Mouse (Mus musculus) liver, embryonic 16.5 days (tissue): ENCODE data around the gene Aqp3. TPM values are rescaled to one million over a fixed set of nuclear protein-coding genes. Genes with fewer than 3 reads are reported as not detected.

Source experiments
- ATAC-seq: fragments of 200-750 bp; cut with Nextera tagmentation; 2 replicates; pipeline ENCODE4 v1.8.0; 2017; ENCODE audit warnings: low read depth, mild to moderate bottlenecking, moderate number of reproducible peaks, moderate library complexity
- H3K27ac ChIP-seq: fragments of 300-500 bp; sonication (generic); 2 replicates; pipeline ENCODE4 v1.5.1; 2014; ENCODE audit warnings: mild to moderate bottlenecking, low read length
- H3K27me3 ChIP-seq: fragments of 300-500 bp; sonication (generic); 2 replicates; pipeline ENCODE4 v1.6.1; 2014; ENCODE audit warnings: low read depth, low read length, mixed read lengths; ENCODE audit not compliant: control insufficient read depth, insufficient read depth
- H3K36me3 ChIP-seq: fragments of 300-500 bp; sonication (generic); 2 replicates; pipeline ENCODE4 v1.6.1; 2014; ENCODE audit warnings: mild to moderate bottlenecking; ENCODE audit not compliant: control insufficient read depth, insufficient read depth
- H3K4me1 ChIP-seq: fragments of 300-500 bp; sonication (generic); 2 replicates; pipeline ENCODE4 v1.6.1; 2014; ENCODE audit warnings: low read depth, low read length, mixed read lengths; ENCODE audit not compliant: control insufficient read depth
- H3K4me2 ChIP-seq: fragments of 300-500 bp; sonication (generic); 2 replicates; pipeline ENCODE4 v1.6.1; 2014; ENCODE audit warnings: low read depth, low read length, mixed read lengths
- H3K4me3 ChIP-seq: fragments of 300-500 bp; sonication (generic); 2 replicates; pipeline ENCODE4 v1.5.1; 2014; ENCODE audit warnings: low read depth, mild to moderate bottlenecking, low read length
- H3K9ac ChIP-seq: fragments of 300-500 bp; sonication (generic); 2 replicates; pipeline ENCODE4 v1.6.1; 2014; ENCODE audit warnings: low read depth, low read length
- H3K9me3 ChIP-seq: fragments of 300-500 bp; sonication (generic); replicated peaks from 2 replicates; pipeline ENCODE4 v1.6.1; 2016; ENCODE audit warnings: low read length; ENCODE audit not compliant: control insufficient read depth
- whole genome bisulfite sequencing: fragments of 180-500 bp; shearing (Covaris S2); extraction: QIAGEN DNeasy Blood & Tissue Kit; methylation state at CpG from one replicate; pipeline ENCODE4 v1.1.7; 2014; ENCODE audit not compliant: insufficient replicate concordance; 5-methylcytosine and 5-hydroxymethylcytosine counted together
- polyA plus RNA-seq: library from polyadenylated mRNA; unstranded; fragments of >200 nt; fragmentation: Nextera tagmentation; extraction: Ambion mirVana; gene quantifications from 2 replicates; pipeline ENCODE4 v1.2.1, GENCODE M21; 2015

Aqp3 gene
- polyA plus RNA-seq, 1 experiment from 2014 or later, result 10.4 TPM

DNA sequence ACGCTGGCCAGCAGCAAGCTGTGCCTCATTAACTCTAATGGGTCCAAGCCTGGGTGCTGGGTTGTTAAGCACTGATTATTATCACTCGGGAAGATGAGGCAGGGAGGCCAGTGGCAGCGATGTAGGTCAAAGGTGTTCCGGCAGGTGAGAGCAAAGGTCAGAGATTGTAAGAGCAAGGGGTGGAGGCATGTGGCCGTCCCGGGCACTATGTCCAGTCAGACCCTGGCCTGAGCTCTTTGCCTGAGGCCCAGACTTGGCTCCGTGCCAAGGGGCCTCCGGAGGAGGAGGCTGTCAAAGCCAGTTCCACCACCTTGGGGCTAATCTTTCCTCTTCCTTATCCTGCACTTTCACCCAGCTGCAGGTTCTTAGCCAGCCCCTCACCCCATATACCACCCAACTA is 1.8 kb downstream of the Aqp3 start:
- ATAC-seq, result peak; percentile 53
- Histone ChIP-seq H3K4me3 (peak overlapping the region; percentile 64), H3K9me3 (no peaks in the 10 kb centered on the region), H3K27me3 (peaks cover 25% of the 10 kb centered on the region), H3K36me3 (no peaks in the 10 kb centered on the region), H3K27ac (peak overlapping the region; percentile 29; the same call in 1 of the 2 replicates), H3K9ac (peak overlapping the region; percentile 65), H3K4me1 (peaks cover 34% of the 10 kb centered on the region), H3K4me2 (peak overlapping the region; percentile 87)
- 49% methylated on average over 8 of the region's 8 CpGs for WGBS

GRCm38 (mm10) chr4:41094361-41094760 is 3.6 kb downstream of the Aqp3 start:
- no peak for ATAC-seq
- no peaks in the 10 kb centered on the region for H3K9me3 ChIP-seq
- H3K36me3 ChIP-seq, result no peaks in the 10 kb centered on the region
- H3K4me2 ChIP-seq, result no peak overlapping the region
- H3K27me3 ChIP-seq, result peaks cover 21% of the 10 kb centered on the region
- H3K4me3 ChIP-seq, result no peak overlapping the region
- no peak overlapping the region for H3K27ac ChIP-seq
- H3K9ac ChIP-seq, result no peak overlapping the region
- 70% methylated on average over 9 of the region's 9 CpGs for WGBS
- H3K4me1 ChIP-seq, result peaks cover 52% of the 10 kb centered on the region

GRCm38 (mm10) chr4:41092958-41093357 is 5.0 kb downstream of the Aqp3 start:
- no peaks in the 10 kb centered on the region for H3K9me3 ChIP-seq
- 69% methylated on average over 1 of the region's 1 CpGs for WGBS
- no peak for ATAC-seq
- no peak overlapping the region for H3K4me3 ChIP-seq
- H3K9ac ChIP-seq, result no peak overlapping the region
- H3K36me3 ChIP-seq, result no peaks in the 10 kb centered on the region
- peaks cover 57% of the 10 kb centered on the region for H3K4me1 ChIP-seq
- no peak overlapping the region for H3K27ac ChIP-seq
- peaks cover 9% of the 10 kb centered on the region for H3K27me3 ChIP-seq
- no peak overlapping the region for H3K4me2 ChIP-seq

GRCm38 (mm10) chr4:41091391-41091790 is 6.6 kb downstream of the Aqp3 start:
- no peak overlapping the region for H3K27ac ChIP-seq
- H3K4me3 ChIP-seq, result no peak overlapping the region
- ATAC-seq, result no peak
- no peak overlapping the region for H3K9ac ChIP-seq
- H3K4me2 ChIP-seq, result no peak overlapping the region
- H3K4me1 ChIP-seq, result peaks cover 57% of the 10 kb centered on the region
- no peaks in the 10 kb centered on the region for H3K9me3 ChIP-seq
- no peaks in the 10 kb centered on the region for H3K36me3 ChIP-seq
- 47% methylated on average over 3 of the region's 3 CpGs for WGBS
- no peaks in the 10 kb centered on the region for H3K27me3 ChIP-seq

DNA sequence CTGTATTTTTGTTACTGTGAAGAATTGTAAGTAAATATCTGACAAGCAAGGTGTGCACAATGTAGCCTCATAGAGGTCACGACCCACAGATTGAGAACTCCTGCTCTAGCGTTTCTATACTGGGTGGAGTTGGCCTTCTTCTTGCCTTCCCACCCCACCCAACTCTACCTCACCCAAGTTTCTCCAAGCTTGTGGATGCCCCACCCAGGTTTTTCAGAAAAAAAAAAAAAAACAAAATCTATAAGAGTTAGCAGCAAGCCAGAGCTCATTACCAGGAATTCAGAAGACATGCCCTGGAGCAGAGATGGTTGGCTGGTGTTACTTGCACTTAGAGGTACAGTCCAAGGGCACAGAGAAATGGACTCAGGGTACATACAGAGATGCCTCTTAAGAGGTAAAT is 8.3 kb downstream of the Aqp3 start:
- H3K4me2 ChIP-seq, result peak overlapping the region; percentile 59
- no peaks in the 10 kb centered on the region for H3K36me3 ChIP-seq
- H3K27ac ChIP-seq, result peak overlapping the region; percentile 79

GRCm38 (mm10) chr4:41089189-41089588 is 8.8 kb downstream of the Aqp3 start:
- 68% methylated on average over 4 of the region's 4 CpGs for WGBS
- H3K4me2 ChIP-seq, result peak overlapping the region; percentile 59
- ATAC-seq, result no peak
- no peak overlapping the region for H3K9ac ChIP-seq
- no peak overlapping the region for H3K4me3 ChIP-seq
- H3K27me3 ChIP-seq, result no peaks in the 10 kb centered on the region
- peak overlapping the region; percentile 21 for H3K27ac ChIP-seq
- H3K4me1 ChIP-seq, result peaks cover 53% of the 10 kb centered on the region
- H3K36me3 ChIP-seq, result no peaks in the 10 kb centered on the region
- H3K9me3 ChIP-seq, result no peaks in the 10 kb centered on the region

More for the DNA sequence above, 8.3 kb downstream of the Aqp3 start:
- peak; percentile 22 for ATAC-seq
- Histone ChIP-seq H3K4me1 (peaks cover 53% of the 10 kb centered on the region), H3K4me3 (no peak overlapping the region), H3K9me3 (no peaks in the 10 kb centered on the region), H3K9ac (peak overlapping the region; percentile 25; the same call in 1 of the 2 replicates), H3K27me3 (no peaks in the 10 kb centered on the region)
- WGBS, result 25% methylated on average over 2 of the region's 2 CpGs

DNA sequence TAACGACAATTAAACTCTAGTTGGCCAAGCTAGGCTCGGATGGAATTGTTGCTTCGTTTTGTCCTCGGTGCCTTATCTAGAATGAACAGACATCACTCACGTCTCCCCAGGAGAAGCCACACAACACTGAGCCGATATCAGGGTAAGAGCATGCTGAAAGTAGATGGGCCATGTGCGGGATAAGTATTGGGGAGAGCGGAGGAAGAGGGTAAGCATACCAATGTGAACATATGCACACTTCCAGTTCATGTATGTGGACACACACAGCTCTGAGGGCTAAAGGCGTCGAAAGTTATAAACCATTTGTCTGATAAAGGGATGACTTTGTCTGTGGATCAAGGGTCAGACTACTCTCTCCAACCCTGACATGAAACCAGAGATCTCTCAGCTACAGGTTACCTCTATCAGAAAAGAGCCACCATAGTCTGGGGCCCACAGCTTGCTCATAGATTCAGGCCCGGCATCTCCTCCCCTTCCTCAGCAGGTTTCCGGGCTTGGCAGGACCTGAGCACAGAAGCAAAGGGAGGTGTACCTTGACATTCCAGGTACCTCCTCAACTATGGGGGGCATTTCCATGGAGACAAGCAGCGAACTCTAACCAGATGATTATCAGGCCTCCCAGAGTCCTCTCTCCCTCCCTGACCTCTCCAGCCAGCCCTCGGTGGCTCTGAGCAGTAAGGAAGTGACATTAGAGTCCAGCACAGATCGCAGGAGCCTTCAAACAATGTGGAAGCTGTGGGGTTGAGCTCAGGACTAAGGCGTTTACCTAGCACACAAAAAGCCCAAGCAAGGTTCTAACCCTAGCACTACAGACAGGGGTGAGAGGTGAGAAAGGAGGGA is 10.3 kb downstream of the Aqp3 start:
- peak overlapping the region; percentile 94 for H3K27ac ChIP-seq
- peaks cover 62% of the 10 kb centered on the region for H3K4me1 ChIP-seq
- H3K9ac ChIP-seq, result peak overlapping the region; percentile 61
- H3K4me2 ChIP-seq, result peak overlapping the region; percentile 74
- no peaks in the 10 kb centered on the region for H3K27me3 ChIP-seq
- H3K36me3 ChIP-seq, result no peaks in the 10 kb centered on the region
- 25% methylated on average over 16 of the region's 16 CpGs for WGBS
- peak; percentile 96 for ATAC-seq
- no peaks in the 10 kb centered on the region for H3K9me3 ChIP-seq
- peak overlapping the region; percentile 46 for H3K4me3 ChIP-seq

- H3K4me3 ChIP-seq, result peak overlapping the region; percentile 46
- H3K4me2 ChIP-seq, result peak overlapping the region; percentile 74
- H3K4me1 ChIP-seq, result peaks cover 62% of the 10 kb centered on the region
- H3K27me3 ChIP-seq, result no peaks in the 10 kb centered on the region
- WGBS, result 30% methylated on average over 9 of the region's 9 CpGs
- no peaks in the 10 kb centered on the region for H3K36me3 ChIP-seq
- no peaks in the 10 kb centered on the region for H3K9me3 ChIP-seq
- H3K9ac ChIP-seq, result peak overlapping the region; percentile 50
- ATAC-seq, result peak; percentile 77
- peak overlapping the region; percentile 94 for H3K27ac ChIP-seq
Measured at GRCm38 (mm10) chr4:41086947-41087346, 11.0 kb downstream of the Aqp3 start.

GRCm38 (mm10) chr4:41084819-41085218 is 13.2 kb downstream of the Aqp3 start:
- WGBS, result 68% methylated on average over 4 of the region's 4 CpGs
- H3K4me2 ChIP-seq, result no peak overlapping the region
- no peak overlapping the region for H3K4me3 ChIP-seq
- H3K36me3 ChIP-seq, result no peaks in the 10 kb centered on the region
- H3K4me1 ChIP-seq, result peaks cover 55% of the 10 kb centered on the region
- H3K9me3 ChIP-seq, result no peaks in the 10 kb centered on the region; the same call in 1 of the 2 replicates
- no peak for ATAC-seq
- H3K27me3 ChIP-seq, result no peaks in the 10 kb centered on the region
- no peak overlapping the region for H3K9ac ChIP-seq
- no peak overlapping the region for H3K27ac ChIP-seq
